Mouse (Mus musculus): ENCODE data around the gene Zfp292. TPM values are rescaled to one million over a fixed set of nuclear protein-coding genes. Genes with fewer than 3 reads are reported as not detected.
"Not testable (repeated sequence)": the region's sequence is repeated elsewhere in the genome, so short reads cannot be mapped to it uniquely, and the experiment has no call there.

The Zfp292 gene
- polyA plus RNA-seq (2012; rRNA removed): 1.1 and 1.3 TPM in 2 replicates

DNA sequence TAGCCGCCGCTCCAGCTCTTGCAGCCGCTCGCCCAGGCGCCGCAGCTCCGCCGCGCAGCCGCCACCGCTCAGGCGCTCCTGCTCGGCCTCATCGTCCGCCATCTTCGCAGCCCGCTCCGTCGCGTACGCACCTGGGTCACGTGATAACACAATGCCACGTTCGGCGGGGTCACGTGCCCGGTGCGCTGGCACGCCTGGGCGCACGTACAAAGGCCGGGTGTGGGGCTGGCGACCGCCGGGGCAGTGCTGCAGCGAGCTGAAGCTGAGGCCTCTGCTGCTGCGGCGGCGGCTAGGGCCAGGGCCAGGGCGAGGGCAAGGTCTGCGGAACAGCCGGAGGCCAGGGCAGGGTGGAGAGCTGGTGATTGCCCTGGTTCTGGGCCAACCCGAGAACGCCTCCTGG, at the start of gene Zfp292:
Gene Zfp292 (minus strand): TSS at position 143 of the 400 bp plus-strand sequence.
- Histone ChIP-seq H3K27me3 (ENCODE audit: control insufficient read depth, insufficient read depth, low read length) (no peaks in the 10 kb centered on the region), H3K36me3 (ENCODE audit: control insufficient read depth, insufficient read depth, low read length) (no peaks in the 10 kb centered on the region), H3K4me3 (ENCODE audit: control insufficient read depth, low read depth, low read length) (peak within 1 kb of the TSS; percentile 96), H3K4me1 (ENCODE audit: control insufficient read depth, insufficient read depth, low read length) (peaks cover 9% of the 10 kb centered on the region), H3K27ac (ENCODE audit: control insufficient read depth, insufficient read depth, low read depth, low read length) (peak within 1 kb of the TSS; percentile 94)
- peak; percentile 93 for TF ChIP-seq POLR2A (IDR thresholded peaks at IDR 0.05; ENCODE audit: control insufficient read depth, low read depth, low read length)
- 0 out of 2 replicates have a peak, but pooled peaks have one; percentile 16 for TF ChIP-seq CTCF (IDR thresholded peaks at IDR 0.05; ENCODE audit: control insufficient read depth, insufficient read depth, insufficient replicate concordance, low read depth, low read length)

- H3K4me3 ChIP-seq (ENCODE audit: control insufficient read depth, low read depth, low read length); H3K27ac ChIP-seq (ENCODE audit: control insufficient read depth, insufficient read depth, low read depth, low read length); H3K27me3 ChIP-seq (ENCODE audit: control insufficient read depth, insufficient read depth, low read length); H3K4me1 ChIP-seq (ENCODE audit: control insufficient read depth, insufficient read depth, low read length); H3K36me3 ChIP-seq (ENCODE audit: control insufficient read depth, insufficient read depth, low read length): not testable (repeated sequence)
These were observed 45.6 kb upstream of the Zfp292 start for GRCm38 (mm10) chr4:34928386-34928785.

DNA sequence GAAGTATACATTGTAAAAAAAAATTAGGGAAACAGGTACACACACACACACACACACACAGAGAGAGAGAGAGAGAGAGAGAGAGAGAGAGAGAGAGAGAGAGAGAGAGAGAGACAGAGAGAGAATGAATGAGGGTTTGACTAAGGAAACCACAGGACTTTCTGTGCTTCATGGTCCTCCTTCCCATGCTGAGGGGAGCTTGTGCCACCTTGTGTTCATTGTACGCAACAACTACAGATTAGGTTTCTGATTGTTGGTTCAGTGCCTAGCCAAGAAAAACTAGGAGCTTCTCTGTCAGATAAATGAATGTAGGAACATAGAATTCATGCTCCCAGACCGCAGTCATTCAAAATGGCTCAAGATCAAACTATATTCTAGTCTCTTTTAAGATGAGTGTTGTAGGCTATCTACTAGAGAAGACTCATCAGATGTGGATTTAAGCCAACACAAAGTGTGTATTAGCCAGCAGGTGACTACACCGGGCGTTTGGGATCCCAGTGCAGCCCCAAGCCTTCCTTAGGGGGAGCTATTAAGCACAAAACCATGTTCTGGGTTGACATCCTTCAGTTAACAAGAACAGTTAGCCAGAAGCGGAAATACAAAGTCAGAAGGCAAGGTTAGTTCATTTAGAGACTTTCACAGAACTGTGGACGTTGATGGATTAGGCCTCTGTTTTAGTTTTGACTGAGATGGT, 39.6 kb upstream of the Zfp292 start:
- Histone ChIP-seq H3K4me1 (ENCODE audit: control insufficient read depth, insufficient read depth, low read length) (no peaks in the 10 kb centered on the region; the same call in 1 of the 2 replicates), H3K27ac (ENCODE audit: control insufficient read depth, insufficient read depth, low read depth, low read length) (no peak overlapping the region), H3K4me3 (ENCODE audit: control insufficient read depth, low read depth, low read length) (no peak overlapping the region), H3K27me3 (ENCODE audit: control insufficient read depth, insufficient read depth, low read length) (no peaks in the 10 kb centered on the region), H3K36me3 (ENCODE audit: control insufficient read depth, insufficient read depth, low read length) (no peaks in the 10 kb centered on the region)
- no peak for TF ChIP-seq CTCF (IDR thresholded peaks at IDR 0.05; ENCODE audit: control insufficient read depth, insufficient read depth, insufficient replicate concordance, low read depth, low read length)
- TF ChIP-seq POLR2A (IDR thresholded peaks at IDR 0.05; ENCODE audit: control insufficient read depth, low read depth, low read length): no peak

- no peak overlapping the region for H3K4me3 ChIP-seq (ENCODE audit: control insufficient read depth, low read depth, low read length)
- no peaks in the 10 kb centered on the region; the same call in 1 of the 2 replicates for H3K4me1 ChIP-seq (ENCODE audit: control insufficient read depth, insufficient read depth, low read length)
- H3K27me3 ChIP-seq (ENCODE audit: control insufficient read depth, insufficient read depth, low read length): no peaks in the 10 kb centered on the region
- no peaks in the 10 kb centered on the region for H3K36me3 ChIP-seq (ENCODE audit: control insufficient read depth, insufficient read depth, low read length)
- no peak overlapping the region for H3K27ac ChIP-seq (ENCODE audit: control insufficient read depth, insufficient read depth, low read depth, low read length)
- TF ChIP-seq POLR2A (IDR thresholded peaks at IDR 0.05; ENCODE audit: control insufficient read depth, low read depth, low read length) (no peak), CTCF (IDR thresholded peaks at IDR 0.05; ENCODE audit: control insufficient read depth, insufficient read depth, insufficient replicate concordance, low read depth, low read length) (no peak)
These were observed 34.6 kb upstream of the Zfp292 start for GRCm38 (mm10) chr4:34917400-34917799.

- Histone ChIP-seq H3K36me3 (ENCODE audit: control insufficient read depth, insufficient read depth, low read length) (no peaks in the 10 kb centered on the region), H3K27me3 (ENCODE audit: control insufficient read depth, insufficient read depth, low read length) (no peaks in the 10 kb centered on the region), H3K4me1 (ENCODE audit: control insufficient read depth, insufficient read depth, low read length) (no peaks in the 10 kb centered on the region), H3K4me3 (ENCODE audit: control insufficient read depth, low read depth, low read length) (no peak overlapping the region), H3K27ac (ENCODE audit: control insufficient read depth, insufficient read depth, low read depth, low read length) (no peak overlapping the region)
- TF ChIP-seq CTCF (IDR thresholded peaks at IDR 0.05; ENCODE audit: control insufficient read depth, insufficient read depth, insufficient replicate concordance, low read depth, low read length): no peak
- TF ChIP-seq POLR2A (IDR thresholded peaks at IDR 0.05; ENCODE audit: control insufficient read depth, low read depth, low read length): no peak
These were observed 29.4 kb upstream of the Zfp292 start for GRCm38 (mm10) chr4:34912171-34912570.

DNA sequence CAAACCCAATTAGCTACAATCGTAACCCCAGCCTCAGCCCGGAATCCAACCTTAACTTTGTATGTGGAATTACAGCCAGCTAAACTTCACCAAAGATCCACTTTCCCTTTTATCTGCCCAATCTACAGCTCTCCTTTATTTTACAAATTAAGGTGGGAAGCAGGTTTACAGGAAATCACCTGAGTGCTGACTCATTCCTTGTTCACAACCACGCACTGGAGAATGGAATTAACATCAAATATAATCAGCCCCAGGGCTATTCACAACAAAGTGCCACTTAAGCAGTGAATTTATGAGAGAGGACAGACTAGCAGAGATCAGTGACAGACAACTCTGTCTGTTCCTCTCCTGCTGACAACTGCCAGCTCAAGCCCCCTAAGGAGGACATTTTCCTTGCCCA, 28.6 kb upstream of the Zfp292 start:
- no peaks in the 10 kb centered on the region for H3K36me3 ChIP-seq (ENCODE audit: control insufficient read depth, insufficient read depth, low read length)
- no peaks in the 10 kb centered on the region for H3K27me3 ChIP-seq (ENCODE audit: control insufficient read depth, insufficient read depth, low read length)
- peaks cover 2% of the 10 kb centered on the region; the same call in 1 of the 2 replicates for H3K4me1 ChIP-seq (ENCODE audit: control insufficient read depth, insufficient read depth, low read length)
- TF ChIP-seq POLR2A (IDR thresholded peaks at IDR 0.05; ENCODE audit: control insufficient read depth, low read depth, low read length) (no peak), CTCF (IDR thresholded peaks at IDR 0.05; ENCODE audit: control insufficient read depth, insufficient read depth, insufficient replicate concordance, low read depth, low read length) (no peak)
- H3K27ac ChIP-seq (ENCODE audit: control insufficient read depth, insufficient read depth, low read depth, low read length): no peak overlapping the region
- no peak overlapping the region for H3K4me3 ChIP-seq (ENCODE audit: control insufficient read depth, low read depth, low read length)

DNA sequence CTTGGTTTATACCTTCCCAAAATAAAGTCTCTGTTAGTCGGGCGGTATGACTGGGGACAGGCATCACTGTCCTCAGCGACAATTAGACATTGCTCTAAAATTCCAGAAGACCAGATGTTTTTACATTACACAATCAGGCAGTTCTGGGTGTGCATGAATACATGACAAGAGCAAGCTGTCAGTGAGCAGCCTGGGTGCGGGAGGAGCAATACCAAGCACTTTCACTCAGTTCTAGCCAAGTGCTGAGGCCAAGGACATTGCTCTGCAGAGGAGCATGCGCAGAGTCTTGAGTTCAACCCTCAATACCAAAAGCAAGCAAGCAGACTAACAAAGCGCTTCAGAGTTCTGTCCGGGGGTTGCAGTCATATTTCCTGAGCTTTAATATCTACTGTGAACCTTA, 25.4 kb upstream of the Zfp292 start:
- no peaks in the 10 kb centered on the region for H3K27me3 ChIP-seq (ENCODE audit: control insufficient read depth, insufficient read depth, low read length)
- TF ChIP-seq POLR2A (IDR thresholded peaks at IDR 0.05; ENCODE audit: control insufficient read depth, low read depth, low read length) (no peak), CTCF (IDR thresholded peaks at IDR 0.05; ENCODE audit: control insufficient read depth, insufficient read depth, insufficient replicate concordance, low read depth, low read length) (no peak)
- H3K4me1 ChIP-seq (ENCODE audit: control insufficient read depth, insufficient read depth, low read length): peaks cover 2% of the 10 kb centered on the region; the same call in 1 of the 2 replicates
- no peaks in the 10 kb centered on the region for H3K36me3 ChIP-seq (ENCODE audit: control insufficient read depth, insufficient read depth, low read length)
- H3K4me3 ChIP-seq (ENCODE audit: control insufficient read depth, low read depth, low read length): no peak overlapping the region
- H3K27ac ChIP-seq (ENCODE audit: control insufficient read depth, insufficient read depth, low read depth, low read length): no peak overlapping the region

All from testis, adult 2 months (tissue).